Mouse (Mus musculus) mammary gland, adult 2 months (tissue): Measurements from ENCODE around the gene Csrnp3. TPM values are rescaled to one million over a fixed set of nuclear protein-coding genes. Genes with fewer than 3 reads are reported as not detected.

Experiments used
- polyA plus RNA-seq: library from polyadenylated mRNA; depleted of rRNA; stranded (reverse); fragments of >200 nt; gene quantifications from 2 replicates; pipeline ENCODE4 v1.2.3, GENCODE M21; 2012; ENCODE audit warnings: low replicate concordance; rRNA removed

The Csrnp3 gene
- polyA plus RNA-seq = 0.06 TPM in 1 of 2 replicates, not detected in the other

GRCm38 (mm10) chr2:65845551-65845950, at the start of gene Csrnp3:
Gene Csrnp3, plus strand, starts transcription at chr2:65845767.

Other genes starting within 250 kb of the Csrnp3 start
- gene Scn2a, start 225.0 kb upstream of the Csrnp3 start, polyA plus RNA-seq = 0.12 and 0.91 TPM in 2 replicates